Mouse (Mus musculus) lung, postnatal 0 days (tissue): Measurements from ENCODE around the gene Arhgap22.

Source experiments
- CTCF ChIP-seq: IDR thresholded peaks from 2 replicates; pipeline ENCODE4 v1.5.1; 2016; ENCODE audit warnings: antibody characterized with exemption, mild to moderate bottlenecking
- EP300 ChIP-seq: IDR thresholded peaks from 2 replicates; pipeline ENCODE4 v1.6.1; 2016; ENCODE audit warnings: antibody characterized with exemption, mild to moderate bottlenecking, control low read depth

DNA sequence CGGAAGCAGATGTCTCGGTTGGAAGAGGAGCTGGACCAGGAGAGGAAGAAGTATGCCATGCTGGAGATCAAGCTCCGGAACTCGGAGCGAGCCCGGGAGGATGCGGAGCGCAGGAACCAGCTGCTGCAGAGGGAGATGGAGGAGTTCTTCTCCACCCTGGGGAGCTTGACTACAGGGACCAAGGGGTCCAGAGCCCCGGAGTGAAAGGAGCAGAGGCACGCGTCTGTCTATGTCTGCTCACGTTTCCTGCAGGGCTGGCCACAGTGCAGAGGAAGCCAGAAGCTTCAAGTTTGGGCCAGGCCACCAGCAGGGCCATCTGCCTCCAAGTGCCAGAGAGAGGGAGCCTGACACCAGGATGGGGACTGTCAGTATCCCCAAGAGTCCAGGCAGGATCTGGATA, 155.5 kb downstream of the Arhgap22 start:
- TF ChIP-seq CTCF = no peak
- no peak for TF ChIP-seq EP300
